Mouse (Mus musculus) forelimb bud, embryonic 11.5 days (tissue): ENCODE data around the gene Ist1.
A peak's percentile ranks its signal among the peaks of the same experiment; 100 is the strongest.

ENCODE experiments used
- DNase-seq: peaks from one replicate; pipeline ENCODE4 v3.0.0-alpha.2; 2012; ENCODE audit warnings: low read depth, low spot score

Gene Ist1

DNA sequence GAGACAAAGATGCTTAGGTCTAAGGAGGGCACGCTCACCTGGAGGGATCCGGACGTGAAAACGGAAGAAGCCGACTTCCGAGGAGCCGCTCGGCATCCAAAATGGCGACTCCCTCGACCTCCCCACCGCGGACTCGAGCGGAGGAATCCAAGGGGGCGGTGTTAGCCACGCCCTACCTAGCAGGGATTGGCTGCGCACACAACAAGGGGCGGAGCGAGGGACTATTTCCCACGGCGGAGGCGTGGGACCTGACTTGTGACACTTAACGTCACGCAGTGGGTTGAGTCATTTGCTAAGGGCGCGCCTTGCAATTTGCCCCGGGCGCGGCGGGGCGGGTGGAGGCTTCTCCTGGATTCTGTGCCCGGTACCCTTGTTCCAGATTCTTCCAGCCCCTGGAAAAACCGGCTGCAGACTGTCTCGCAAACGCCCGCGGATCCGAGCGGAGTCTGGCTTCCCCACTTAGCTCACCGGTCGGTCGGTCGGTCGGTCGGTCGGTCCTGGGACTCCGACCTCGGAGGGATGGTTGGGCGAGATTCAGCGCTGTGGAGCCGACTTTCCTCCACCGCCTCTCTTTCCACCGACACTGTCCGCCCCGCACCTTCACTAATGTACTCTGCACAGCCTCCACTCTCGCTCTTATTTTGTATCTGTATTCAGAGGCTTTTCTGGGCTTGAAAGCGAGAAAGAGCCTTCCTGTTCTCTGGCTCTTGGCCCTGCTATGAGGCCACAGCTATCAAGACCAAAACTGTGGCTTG is at the start of gene Ist1:
Ist1 (minus strand) TSS at position 115 of the 755 bp plus-strand sequence.
- peak; percentile 100 for DNase-seq

GRCm38 (mm10) chr8:109738049-109738380 is 45.0 kb upstream of the Ist1 start:
- no peak for DNase-seq

DNA sequence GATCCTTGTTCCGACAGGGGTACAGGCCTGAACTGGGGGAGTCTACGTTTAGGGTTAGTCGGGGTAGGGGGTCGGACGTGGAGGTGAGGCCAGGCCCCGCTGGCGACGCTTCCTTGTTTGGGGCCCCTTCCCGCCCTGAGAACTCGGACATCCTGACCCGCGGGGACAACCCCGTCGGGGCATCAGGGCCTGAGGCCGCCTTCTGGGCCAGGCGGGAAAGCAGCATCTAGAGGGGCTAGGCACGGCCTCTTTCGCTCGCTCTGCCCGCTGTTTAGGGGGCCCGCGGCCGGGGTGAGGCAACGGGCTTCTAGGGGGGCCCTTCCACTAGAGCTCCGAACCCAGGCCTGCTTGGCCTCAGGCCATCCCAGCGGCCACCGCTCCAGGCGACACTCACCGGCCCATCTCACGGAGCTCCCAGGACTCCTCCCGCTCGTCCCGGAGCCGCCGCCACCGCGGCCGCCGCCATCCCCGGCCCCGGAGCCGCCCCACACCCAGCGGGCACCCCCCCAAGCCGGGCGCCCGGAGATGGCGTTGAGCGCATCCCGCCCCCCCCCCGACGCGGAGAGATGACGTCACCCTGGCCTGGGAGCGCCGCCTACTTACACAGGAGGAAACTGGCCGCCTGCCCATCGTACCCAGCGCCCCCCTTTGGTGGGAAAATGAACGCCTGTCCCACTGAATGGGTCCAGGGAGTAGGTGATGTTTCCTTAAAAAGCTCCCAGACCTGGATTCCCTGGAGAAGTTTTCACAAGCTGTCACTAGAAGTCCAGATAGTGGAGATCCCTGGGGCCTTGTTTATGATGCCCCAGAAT is 44.4 kb upstream of the Ist1 start, which contains the start of gene Atxn1l:
Atxn1l (minus strand) TSS at position 503 of the 812 bp plus-strand sequence.
- peak; percentile 92 for DNase-seq

DNA sequence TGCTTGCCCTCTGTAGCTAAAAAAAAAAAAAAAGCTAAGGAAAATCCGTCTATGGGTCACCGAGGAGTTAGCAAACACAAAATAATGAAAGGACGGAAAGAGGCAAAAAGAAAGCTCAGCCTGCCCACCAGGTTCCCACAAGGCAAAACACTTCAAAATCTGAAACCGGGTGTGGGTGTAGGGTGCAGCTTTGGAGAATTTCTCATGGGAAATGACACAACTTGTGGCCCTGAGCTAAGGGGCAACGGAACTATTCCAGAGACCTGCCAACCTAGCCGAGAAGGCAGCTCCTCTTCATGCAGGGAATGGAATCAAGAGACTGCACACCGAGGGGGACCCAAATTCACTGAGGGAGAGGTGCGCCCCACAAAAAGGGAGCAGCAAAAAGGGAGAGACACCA is 43.8 kb upstream of the Ist1 start:
- DNase-seq: no peak

DNA sequence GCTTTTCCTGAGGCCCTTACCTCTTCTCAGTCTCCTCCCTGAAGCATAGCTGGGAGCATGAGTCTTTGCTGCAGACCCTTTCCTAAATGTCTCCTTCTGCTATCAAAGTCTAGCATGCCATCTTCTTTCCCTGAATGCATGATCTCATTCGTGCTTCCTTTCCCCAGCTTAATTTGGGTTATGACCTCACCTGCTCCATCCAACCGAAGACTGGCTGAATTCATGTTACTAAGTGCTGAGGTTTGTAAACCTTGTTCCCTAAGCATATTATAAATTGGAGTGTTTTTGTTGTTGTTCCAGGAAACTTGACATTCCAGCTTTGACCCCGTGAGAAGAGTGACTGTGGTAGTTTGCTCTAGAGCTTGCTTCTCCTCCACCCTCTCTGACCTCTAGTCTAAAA is 41.0 kb upstream of the Ist1 start:
- DNase-seq: no peak

GRCm38 (mm10) chr8:109731012-109731411 is 38.0 kb upstream of the Ist1 start:
- no peak for DNase-seq

- no peak for DNase-seq
Observed at GRCm38 (mm10) chr8:109725106-109725505, 32.0 kb upstream of the Ist1 start.

DNA sequence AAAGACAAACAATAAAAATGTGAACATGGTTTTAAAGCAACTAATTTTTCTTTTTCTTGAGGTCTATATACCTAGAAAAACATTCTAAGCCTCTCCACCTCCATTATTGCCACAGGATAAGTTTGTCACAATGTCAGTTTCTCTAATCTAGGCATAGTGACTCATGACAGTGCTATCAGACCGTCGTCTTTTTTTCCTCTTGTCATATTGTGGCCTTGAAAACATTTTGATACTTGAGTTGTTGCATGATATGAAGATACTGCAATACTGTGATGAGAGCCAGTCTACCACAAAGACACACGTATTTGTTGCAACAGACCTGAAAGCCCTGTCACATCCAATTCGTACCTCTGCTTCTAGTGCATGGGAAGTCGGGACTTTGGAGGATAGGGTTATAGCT is 21.9 kb upstream of the Ist1 start:
- no peak for DNase-seq

DNA sequence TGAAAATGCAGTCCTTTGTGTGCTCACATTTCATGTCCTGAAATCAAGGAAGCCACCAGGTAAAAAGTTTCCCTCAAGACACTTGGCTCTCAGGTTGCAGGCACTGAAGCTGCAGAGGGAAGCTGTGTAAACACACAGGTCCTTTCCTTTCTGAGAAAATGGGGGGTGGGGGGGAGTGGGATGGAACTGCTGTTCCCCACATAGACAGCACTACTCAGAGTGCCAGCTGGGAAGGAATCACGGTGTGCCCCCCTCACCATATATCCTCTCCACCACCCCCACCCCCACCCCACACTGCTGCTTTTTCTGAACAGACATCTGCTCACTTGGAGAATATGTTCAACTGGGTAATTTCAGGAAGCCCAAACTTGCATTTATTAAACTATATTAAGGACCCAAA is 19.5 kb upstream of the Ist1 start:
- no peak for DNase-seq

GRCm38 (mm10) chr8:109707921-109708320 is 14.9 kb upstream of the Ist1 start:
- DNase-seq: no peak

DNA sequence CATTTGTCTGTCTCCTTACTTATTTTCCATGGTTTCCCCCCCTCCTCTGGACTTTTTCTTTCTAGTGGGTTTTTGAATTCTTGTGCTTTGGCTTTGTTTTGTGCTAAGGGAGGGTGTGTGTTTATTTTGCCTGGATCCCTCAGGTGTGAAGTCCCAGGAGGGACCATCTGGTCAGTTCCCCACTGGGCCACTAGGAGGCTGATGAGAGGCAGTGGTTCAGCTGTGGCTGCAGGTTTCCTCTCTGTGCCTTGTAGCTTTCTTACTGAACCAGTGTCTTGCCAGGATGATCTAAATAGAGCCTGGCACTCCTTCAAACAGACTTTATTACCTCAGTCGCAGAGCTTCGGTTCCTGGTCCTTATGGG is 13.8 kb upstream of the Ist1 start:
- peak; percentile 69 for DNase-seq

DNA sequence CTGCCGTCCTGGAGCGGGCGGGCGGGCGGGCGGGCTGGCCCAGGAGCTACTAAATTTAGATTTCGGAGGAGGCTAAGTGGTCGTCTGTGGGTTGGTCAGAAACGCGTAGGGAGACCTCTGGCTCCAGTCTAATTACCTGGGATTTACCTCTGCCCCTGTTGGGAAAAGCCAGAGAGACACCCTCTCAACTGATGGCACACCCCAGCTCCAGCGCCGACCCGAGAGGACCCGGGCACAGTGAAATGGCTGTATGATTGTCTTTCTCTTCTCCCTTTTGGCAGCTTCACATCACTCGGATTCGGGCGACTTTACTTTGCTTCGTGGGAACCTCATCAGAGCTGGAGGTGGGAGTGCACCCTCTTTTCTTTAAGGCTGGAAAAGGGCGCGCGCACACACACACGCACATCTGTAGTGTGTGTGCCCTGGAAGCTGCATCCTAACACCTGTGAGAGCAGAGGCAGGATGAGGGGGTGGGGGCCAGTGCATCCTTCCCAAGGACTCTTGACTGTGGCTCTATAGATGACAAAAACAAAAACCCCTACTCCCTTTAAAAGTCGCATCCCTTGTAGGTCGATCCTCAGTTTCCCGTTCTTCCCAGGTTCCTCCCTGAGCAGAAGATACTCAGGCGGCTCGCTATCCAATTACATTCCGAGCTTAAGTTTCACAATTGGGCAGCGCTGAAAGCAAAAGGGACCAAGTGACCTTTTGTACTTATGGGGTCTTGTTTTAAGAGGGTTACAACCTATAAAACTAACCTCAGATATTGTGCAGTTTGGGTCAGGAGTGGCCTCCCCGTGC is 13.2 kb upstream of the Ist1 start:
- DNase-seq: peak; percentile 16

GRCm38 (mm10) chr8:109705320-109706075 is 12.4 kb upstream of the Ist1 start, which contains the start of gene Zfp821:
Gene Zfp821, plus strand, starts transcription at chr8:109705546.
- DNase-seq: peak; percentile 93

DNA sequence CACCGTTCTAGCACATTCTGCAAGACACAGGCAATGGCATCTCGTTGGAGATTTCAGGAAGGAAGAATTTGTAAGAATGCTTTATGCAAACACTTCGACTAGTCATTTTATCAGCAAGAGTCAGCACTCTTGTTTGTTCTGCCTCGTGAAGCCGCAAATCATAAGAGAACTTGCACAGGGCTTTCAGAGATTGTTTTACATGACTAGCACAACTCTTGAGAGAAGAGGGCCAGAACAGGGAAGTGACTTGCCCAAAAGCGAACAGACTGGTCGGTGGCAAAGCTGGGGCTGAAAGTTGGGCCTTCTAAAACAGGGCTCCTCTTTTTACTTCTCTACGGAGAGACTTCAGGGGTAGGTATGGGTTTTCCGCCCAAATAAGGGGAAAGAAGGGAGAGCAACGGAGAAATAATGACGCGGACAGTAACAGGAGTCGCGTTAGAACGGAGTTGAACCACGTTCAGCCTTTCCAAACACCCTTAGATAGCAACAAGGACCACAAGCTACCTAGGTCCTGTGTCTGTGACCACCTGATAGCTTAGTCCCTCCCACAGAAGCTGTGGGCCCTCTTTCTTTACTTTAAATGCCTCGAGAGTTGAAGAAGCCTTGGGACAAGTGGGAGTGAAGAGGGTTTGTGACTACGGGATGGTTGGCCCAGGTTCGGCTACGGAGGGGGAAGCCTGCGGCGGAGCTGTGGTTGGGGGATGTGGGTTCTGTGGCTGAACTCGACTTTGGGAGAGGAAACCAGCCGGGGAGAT is 11.7 kb upstream of the Ist1 start:
- DNase-seq: no peak

GRCm38 (mm10) chr8:109698477-109698876 is 5.4 kb upstream of the Ist1 start:
- DNase-seq: no peak

DNA sequence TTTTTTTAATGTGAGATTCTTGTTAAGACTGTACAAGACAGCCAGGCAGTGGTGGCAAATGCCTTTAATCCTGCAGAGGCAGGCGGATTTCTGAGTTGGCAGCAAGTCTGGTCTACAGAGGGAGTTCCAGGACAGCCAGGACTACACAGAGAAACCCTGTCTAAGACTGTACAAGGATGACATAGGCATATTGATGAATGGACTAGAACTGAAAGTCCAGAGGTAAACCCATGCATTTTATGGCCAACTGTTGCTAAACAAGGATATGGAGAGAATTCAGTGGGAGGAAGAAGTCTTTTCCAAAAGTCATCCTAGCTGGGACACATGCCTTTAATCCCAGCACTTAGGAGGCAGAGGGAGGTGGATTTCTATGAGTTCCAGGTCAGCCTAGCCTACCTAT is 4.7 kb upstream of the Ist1 start:
- DNase-seq: no peak

DNA sequence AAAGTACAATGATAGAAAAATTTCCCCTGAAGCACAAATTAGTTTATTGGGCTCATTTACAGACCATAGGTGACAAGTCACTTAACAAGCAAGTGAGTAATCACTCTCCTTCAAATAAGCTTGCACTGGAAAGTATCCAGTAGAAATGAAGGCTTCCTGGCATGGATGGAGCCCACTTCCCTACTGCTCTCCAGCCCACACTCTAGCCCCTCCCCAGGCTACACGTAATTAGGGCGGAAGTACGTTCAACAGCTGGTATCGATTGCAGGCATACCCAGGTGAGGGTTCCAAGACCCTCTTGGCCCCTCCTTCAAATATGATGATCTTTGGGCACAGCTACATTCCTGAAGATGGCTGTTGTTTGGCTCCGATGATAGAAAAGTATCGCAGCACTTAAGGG is 1.1 kb upstream of the Ist1 start:
- peak; percentile 12 for DNase-seq

DNA sequence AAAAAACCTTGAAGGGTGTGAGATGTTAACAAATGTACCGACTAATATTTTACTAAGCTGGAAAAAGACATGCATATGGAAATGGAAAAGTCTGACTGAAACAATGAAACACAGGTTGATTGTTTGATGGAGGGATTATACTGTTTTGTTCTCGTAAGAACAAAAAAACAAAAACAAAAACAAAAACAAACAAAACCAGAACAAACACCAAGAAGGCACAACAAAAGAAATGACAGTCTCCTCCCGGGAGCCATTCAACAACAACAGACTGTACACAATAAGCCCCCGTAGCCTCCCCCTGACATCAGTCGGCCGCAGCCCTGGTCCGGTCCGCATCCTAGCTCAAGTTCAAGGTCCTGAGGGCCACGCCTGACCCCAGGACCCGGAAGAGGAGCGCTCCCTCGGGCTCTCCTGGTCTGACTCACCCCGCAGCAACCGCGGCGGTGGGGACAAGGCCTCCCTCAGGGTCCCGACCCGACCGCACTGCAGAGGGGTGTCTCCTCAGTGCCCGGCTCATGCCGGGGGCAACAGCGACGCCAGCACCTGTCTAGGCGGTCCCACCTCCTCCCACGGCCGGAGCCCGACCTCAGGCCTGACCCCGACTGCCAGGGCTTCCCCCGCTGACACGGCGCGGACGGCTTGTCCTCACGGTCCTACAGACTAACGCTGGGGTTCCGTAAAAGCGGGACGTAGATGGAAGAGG is 466 bp downstream of the Ist1 start:
- peak; percentile 19 for DNase-seq

GRCm38 (mm10) chr8:109691769-109692168 is 1.3 kb downstream of the Ist1 start:
- DNase-seq: peak; percentile 46

- DNase-seq: no peak
Observed at GRCm38 (mm10) chr8:109687248-109687647, 5.8 kb downstream of the Ist1 start.
